Mouse (Mus musculus) embryonic facial prominence, embryonic 14.5 days (tissue): ENCODE measurements around the gene Gm8332. TPM values are rescaled to one million over a fixed set of nuclear protein-coding genes. Genes with fewer than 3 reads are reported as not detected.
"Not testable (repeated sequence)": the region's sequence is repeated elsewhere in the genome, so short reads cannot be mapped to it uniquely, and the experiment has no call there.

Experiments
- ATAC-seq: fragments of 200-750 bp; cut with Nextera tagmentation; 2 replicates; pipeline ENCODE4 v1.8.0; 2017; ENCODE audit warnings: low read depth, moderate number of reproducible peaks, moderate TSS enrichment
- DNase-seq: peaks from one replicate; pipeline ENCODE4 v3.0.0-alpha.2; 2015; ENCODE audit warnings: low spot score
- H3K27ac ChIP-seq: fragments of 300-500 bp; sonication (generic); replicated peaks from 2 replicates; pipeline ENCODE4 v1.5.1; 2014; ENCODE audit warnings: low read depth, mild to moderate bottlenecking, low read length, moderate library complexity
- H3K27me3 ChIP-seq: fragments of 300-500 bp; sonication (generic); replicated peaks from 2 replicates; pipeline ENCODE4 v1.6.1; 2014; ENCODE audit warnings: low read length; ENCODE audit not compliant: control insufficient read depth, insufficient read depth
- H3K36me3 ChIP-seq: fragments of 300-500 bp; sonication (generic); 2 replicates; pipeline ENCODE4 v1.6.1; 2014; ENCODE audit warnings: low read length, mixed read lengths; ENCODE audit not compliant: control insufficient read depth, insufficient read depth
- H3K4me1 ChIP-seq: fragments of 300-500 bp; sonication (generic); 2 replicates; pipeline ENCODE4 v1.6.1; 2014; ENCODE audit warnings: antibody characterized with exemption, low read length; ENCODE audit not compliant: control insufficient read depth, insufficient read depth
- H3K4me2 ChIP-seq: fragments of 300-500 bp; sonication (generic); 2 replicates; pipeline ENCODE4 v1.6.1; 2014; ENCODE audit warnings: low read depth, mild to moderate bottlenecking, low read length, moderate library complexity, mixed read lengths
- H3K4me3 ChIP-seq: fragments of 300-500 bp; sonication (generic); 2 replicates; pipeline ENCODE4 v1.5.1; 2014; ENCODE audit warnings: low read depth, mild to moderate bottlenecking, low read length
- H3K9ac ChIP-seq: fragments of 300-500 bp; sonication (generic); 2 replicates; pipeline ENCODE4 v1.6.1; 2014; ENCODE audit warnings: low read depth, mild to moderate bottlenecking, low read length, moderate library complexity, mixed read lengths
- H3K9me3 ChIP-seq: fragments of 300-500 bp; sonication (generic); 2 replicates; pipeline ENCODE4 v1.6.1; 2016; ENCODE audit warnings: low read length; ENCODE audit not compliant: control insufficient read depth
- WGBS: fragments of 180-500 bp; shearing (Covaris S2); extraction: QIAGEN DNeasy Blood & Tissue Kit; methylation state at CpG from one replicate; pipeline ENCODE4 v1.1.7; 2014; 5-methylcytosine and 5-hydroxymethylcytosine counted together
- polyA plus RNA-seq: library from polyadenylated mRNA; unstranded; fragments of >200 nt; fragmentation: Nextera tagmentation; extraction: Ambion mirVana; gene quantifications from 2 replicates; pipeline ENCODE4 v1.2.1, GENCODE M21; 2014

Gene Gm8332
- not detected in 2 replicates for polyA plus RNA-seq

DNA sequence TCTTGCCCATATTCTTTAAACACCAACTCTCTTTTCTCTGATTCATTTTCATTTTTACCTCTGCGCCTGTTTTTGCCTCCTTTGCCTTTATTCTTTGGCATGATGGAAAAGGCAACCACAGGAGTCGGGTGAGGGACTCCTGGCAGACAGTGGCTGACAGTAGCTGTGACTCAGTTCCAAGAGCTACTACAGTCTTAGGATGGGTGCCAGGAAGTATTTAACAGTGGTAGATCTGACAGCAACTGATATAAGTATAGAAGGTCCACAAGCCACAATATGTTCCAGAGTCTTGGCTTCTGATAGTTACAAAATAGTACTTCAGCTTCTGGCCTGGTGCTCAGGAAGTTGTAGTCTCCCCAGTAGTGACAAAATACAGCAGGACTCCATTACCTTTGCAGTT, at the start of gene Gm8332:
TSS of gene Gm8332 (minus strand) at position 101 of the 400 bp plus-strand sequence.
- DNase-seq, H3K4me3 ChIP-seq: not testable (repeated sequence)
- 67% methylated on average over 1 of the region's 2 CpGs for WGBS

DNA sequence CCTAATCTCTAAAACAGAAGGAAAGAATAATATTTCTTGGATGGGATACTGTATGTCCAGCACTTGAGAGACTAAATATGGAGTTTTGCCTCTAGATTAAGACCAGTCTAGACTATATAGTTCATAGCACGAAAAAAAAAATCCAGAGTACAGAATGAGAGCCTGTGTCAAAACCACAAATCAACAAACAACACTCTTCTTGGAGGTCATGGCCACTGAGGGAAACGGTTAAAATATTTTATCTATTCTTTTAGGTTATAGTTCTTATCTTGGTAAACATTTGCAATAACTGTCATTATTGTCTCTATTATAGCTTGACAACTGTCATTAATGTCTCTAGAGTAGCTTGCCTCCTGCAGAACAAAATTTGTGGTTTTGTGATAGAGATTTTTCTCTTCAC, 47.3 kb upstream of the Gm8332 start:
- ATAC-seq, H3K36me3 ChIP-seq, H3K9me3 ChIP-seq, H3K4me1 ChIP-seq, H3K9ac ChIP-seq, H3K4me3 ChIP-seq, H3K27me3 ChIP-seq, DNase-seq, H3K4me2 ChIP-seq, H3K27ac ChIP-seq: not testable (repeated sequence)
- WGBS, result 70% methylated on average over 2 of the region's 2 CpGs

More for the DNA sequence above, at the start of gene Gm8332:
- not testable (repeated sequence) for H3K27ac ChIP-seq, H3K4me1 ChIP-seq, H3K36me3 ChIP-seq, H3K27me3 ChIP-seq, ATAC-seq, H3K4me2 ChIP-seq, H3K9me3 ChIP-seq, H3K9ac ChIP-seq

DNA sequence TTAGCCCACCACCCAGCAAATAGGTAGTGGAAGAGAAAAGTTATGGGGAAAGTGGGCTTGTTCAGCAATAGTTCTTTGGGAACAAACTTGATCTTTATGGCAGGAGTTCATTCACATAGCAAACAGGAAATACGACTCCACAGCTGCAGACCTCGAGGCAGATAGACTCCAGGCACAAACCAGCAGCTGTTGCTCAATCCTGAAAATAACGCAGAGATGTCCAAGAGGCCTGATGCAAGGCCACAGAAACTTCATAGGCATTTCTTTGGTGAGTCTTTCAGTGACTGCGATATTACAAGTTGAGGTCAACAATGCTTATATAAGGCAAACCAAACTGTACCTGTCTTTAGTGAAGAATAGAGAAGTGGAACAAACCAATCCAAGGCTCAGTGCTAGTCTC, 43.2 kb upstream of the Gm8332 start:
- not testable (repeated sequence) for H3K4me3 ChIP-seq, ATAC-seq, H3K27ac ChIP-seq, H3K36me3 ChIP-seq, H3K27me3 ChIP-seq, H3K9ac ChIP-seq, DNase-seq, H3K4me2 ChIP-seq, H3K4me1 ChIP-seq, H3K9me3 ChIP-seq
- 53% methylated on average over 4 of the region's 4 CpGs for WGBS

DNA sequence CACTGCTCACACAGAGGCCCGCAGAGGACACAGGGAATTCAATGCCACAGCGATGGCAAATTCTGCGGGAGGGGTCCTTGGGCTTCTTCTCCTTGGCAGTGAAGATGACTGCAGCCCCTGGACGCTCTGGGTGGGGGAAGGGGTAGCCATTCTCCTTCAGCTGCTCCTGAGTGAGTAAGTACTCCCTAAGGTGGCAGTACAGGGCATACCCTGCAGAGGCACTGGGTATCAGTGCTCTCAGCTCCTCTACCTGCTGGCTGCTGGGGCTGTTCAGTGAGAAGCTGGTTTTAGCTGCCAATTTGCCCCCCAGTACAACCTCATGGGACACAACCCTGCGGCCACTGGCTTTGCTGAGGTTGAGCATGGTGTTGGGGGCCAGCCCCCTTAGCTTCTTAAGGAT, 35.3 kb upstream of the Gm8332 start:
- WGBS, result 87% methylated on average over 3 of the region's 5 CpGs
- 0 out of 2 replicates have a peak, but pooled peaks have one; percentile 6 for ATAC-seq
- not testable (repeated sequence) for H3K9me3 ChIP-seq

DNA sequence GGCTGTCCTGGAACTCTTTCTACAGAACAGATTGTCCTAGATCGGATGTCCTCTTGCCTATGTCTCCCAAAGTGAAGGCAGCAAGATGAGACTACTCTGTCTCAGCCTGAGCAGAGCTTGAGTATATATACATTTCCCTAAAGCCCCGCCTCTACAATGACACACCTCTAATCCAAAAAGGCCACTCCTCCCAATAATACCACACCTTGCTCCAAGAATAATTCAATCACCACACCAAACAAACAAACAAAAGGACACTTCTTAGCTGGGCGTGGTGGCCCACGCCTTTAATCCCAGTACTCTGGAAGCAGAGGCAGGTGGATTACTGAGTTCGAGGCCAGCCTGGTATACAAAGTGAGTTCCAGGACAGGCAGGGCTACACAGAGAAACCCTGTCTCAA, 24.5 kb upstream of the Gm8332 start, which contains the start of gene Gm5662:
TSS of gene Gm5662 (minus strand) at position 101 of the 400 bp plus-strand sequence.
- 83% methylated on average over 5 of the region's 5 CpGs for WGBS

More for the DNA sequence above, 35.3 kb upstream of the Gm8332 start:
- not testable (repeated sequence) for H3K9ac ChIP-seq, H3K4me3 ChIP-seq, H3K4me1 ChIP-seq, H3K36me3 ChIP-seq, H3K4me2 ChIP-seq, H3K27me3 ChIP-seq, DNase-seq, H3K27ac ChIP-seq

DNA sequence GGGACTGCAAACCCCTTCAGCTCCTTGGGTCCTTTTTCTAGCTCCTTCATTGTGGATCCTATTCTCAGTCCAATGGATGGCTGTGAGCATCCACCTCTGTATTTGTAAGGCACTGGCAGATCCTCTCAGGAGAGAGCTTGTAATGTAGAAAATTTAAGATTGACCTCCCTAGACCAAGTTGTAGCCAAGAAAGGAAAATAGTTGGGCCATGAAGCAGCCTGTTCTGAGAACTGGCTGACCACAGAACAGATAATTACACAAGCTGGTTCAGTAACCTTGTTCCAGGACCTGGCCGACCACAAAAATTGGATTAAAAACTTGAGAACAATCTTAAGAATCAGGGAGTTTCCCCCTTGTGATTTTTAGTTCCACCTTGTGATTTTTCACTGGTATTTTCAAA, 7.3 kb upstream of the Gm8332 start:
- H3K4me2 ChIP-seq, result no peak overlapping the region
- H3K4me1 ChIP-seq, result no peaks in the 10 kb centered on the region
- H3K9ac ChIP-seq, result no peak overlapping the region
- no peak for DNase-seq
- H3K27me3 ChIP-seq, result no peaks in the 10 kb centered on the region
- H3K27ac ChIP-seq, result no peak overlapping the region
- H3K4me3 ChIP-seq, result no peak overlapping the region
- H3K9me3 ChIP-seq, result no peaks in the 10 kb centered on the region
- ATAC-seq, result no peak
- WGBS, result 48% methylated on average over 1 of the region's 1 CpGs
- no peaks in the 10 kb centered on the region for H3K36me3 ChIP-seq

More for the DNA sequence above, 24.5 kb upstream of the Gm8332 start, which contains the start of gene Gm5662:
- DNase-seq, H3K27ac ChIP-seq, H3K4me3 ChIP-seq, H3K9me3 ChIP-seq, H3K4me1 ChIP-seq, H3K27me3 ChIP-seq, H3K36me3 ChIP-seq, H3K4me2 ChIP-seq, ATAC-seq, H3K9ac ChIP-seq: not testable (repeated sequence)

DNA sequence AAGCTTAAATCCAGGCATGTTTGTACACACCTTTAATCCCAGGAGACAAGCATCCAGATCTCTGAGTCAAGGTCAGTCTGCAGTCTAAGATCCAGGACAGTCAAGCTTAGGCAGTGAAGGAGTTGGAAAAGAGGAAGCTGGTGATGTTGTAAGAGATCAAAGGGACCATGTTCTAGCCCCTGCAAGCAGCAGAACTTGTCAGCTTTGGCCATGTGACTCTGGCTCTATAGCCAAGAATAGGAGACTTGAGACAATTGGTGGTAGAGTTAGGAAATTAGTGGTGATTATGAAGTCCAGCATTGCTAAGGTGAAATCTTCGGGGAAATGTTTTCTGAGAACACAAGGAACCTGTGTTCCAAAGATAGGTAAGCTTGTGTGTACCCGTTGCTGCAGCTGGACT, 6.0 kb upstream of the Gm8332 start:
- H3K4me2 ChIP-seq, H3K36me3 ChIP-seq, H3K9ac ChIP-seq: not testable (repeated sequence)

DNA sequence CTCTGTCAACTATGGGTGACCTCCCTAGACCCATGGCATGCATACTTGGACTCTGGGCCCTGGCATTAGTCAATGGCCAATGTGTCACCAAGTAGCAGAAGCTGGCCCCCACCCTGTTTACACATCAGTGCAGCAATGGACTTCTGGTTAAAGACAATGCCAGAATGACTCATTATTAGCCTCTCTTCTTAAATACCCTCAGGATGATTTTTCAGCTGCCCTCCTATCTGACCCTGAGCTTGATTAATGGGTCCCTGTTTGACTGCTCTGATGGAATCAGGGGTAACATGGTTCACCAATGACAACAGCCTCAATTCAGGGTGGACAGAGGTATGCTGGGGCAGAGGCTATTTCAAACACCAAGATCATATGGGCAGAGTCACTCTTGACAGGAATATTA, 4.1 kb downstream of the Gm8332 start:
- not testable (repeated sequence) for H3K9me3 ChIP-seq, H3K4me3 ChIP-seq, H3K9ac ChIP-seq, H3K4me2 ChIP-seq, H3K36me3 ChIP-seq, H3K27me3 ChIP-seq, H3K4me1 ChIP-seq, ATAC-seq, H3K27ac ChIP-seq, DNase-seq

More for the DNA sequence above, 6.0 kb upstream of the Gm8332 start:
- not testable (repeated sequence) for ATAC-seq, H3K4me1 ChIP-seq, H3K4me3 ChIP-seq, H3K27ac ChIP-seq, H3K27me3 ChIP-seq, H3K9me3 ChIP-seq, DNase-seq
- 54% methylated on average over 2 of the region's 2 CpGs for WGBS

DNA sequence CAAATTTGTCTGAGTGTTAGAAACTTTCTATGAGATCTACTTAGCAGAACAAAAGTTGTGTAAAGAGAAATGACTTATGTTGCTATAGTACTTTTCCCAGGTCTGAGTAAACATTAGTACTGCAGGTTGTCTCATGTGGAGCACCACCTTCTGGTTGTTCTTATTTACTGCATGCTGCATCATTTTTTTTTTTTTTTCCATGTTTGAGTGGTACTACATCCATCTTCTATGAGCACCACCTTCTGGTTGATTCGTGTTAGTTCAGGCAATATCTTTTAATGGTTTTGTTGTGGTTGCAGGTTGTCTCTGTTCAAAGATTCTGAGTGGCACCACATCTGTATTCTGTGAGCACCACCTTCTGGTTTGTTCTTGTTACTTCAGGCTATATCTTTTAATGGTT, 7.0 kb downstream of the Gm8332 start:
- WGBS, result 47% methylated on average over 1 of the region's 1 CpGs
- not testable (repeated sequence) for DNase-seq, H3K27me3 ChIP-seq, ATAC-seq, H3K36me3 ChIP-seq, H3K9me3 ChIP-seq, H3K4me3 ChIP-seq, H3K4me1 ChIP-seq, H3K9ac ChIP-seq, H3K27ac ChIP-seq, H3K4me2 ChIP-seq
